Mouse (Mus musculus) ovary, postnatal 14 days (tissue): ENCODE measurements at regions not wholly inside any gene's neighbourhood (a gene's known extent, or its start where the extent isn't known, plus 50 kb on each side); places are given as distances from the start of the nearest gene placed in this dataset.

ENCODE experiments used
- DNase-seq: peaks from one replicate; pipeline ENCODE4 v3.0.0; 2022; ENCODE audit warnings: low spot score

- no peak for DNase-seq
Measured at GRCm38 (mm10) chr7:119384670-119385241, 74.3 kb downstream of the Gp2 start.

- no peak for DNase-seq
Measured at GRCm38 (mm10) chr7:119379935-119380334, 79.2 kb downstream of the Gp2 start.

GRCm38 (mm10) chr7:119364268-119364596 is 94.9 kb downstream of the Gp2 start:
- no peak for DNase-seq

GRCm38 (mm10) chr7:119363552-119364267 is 95.4 kb downstream of the Gp2 start:
- no peak for DNase-seq

- DNase-seq: no peak
Measured at GRCm38 (mm10) chr7:119357338-119357737, 101.7 kb downstream of the Gp2 start.

GRCm38 (mm10) chr7:119356251-119356650 is 102.8 kb downstream of the Gp2 start:
- peak; percentile 1 for DNase-seq

GRCm38 (mm10) chr7:119352571-119352970 is 106.5 kb downstream of the Gp2 start:
- no peak for DNase-seq

- DNase-seq: no peak
Measured at GRCm38 (mm10) chr7:119350641-119351040, 108.4 kb downstream of the Gp2 start.

GRCm38 (mm10) chr7:119343380-119343779 is 115.7 kb downstream of the Gp2 start:
- DNase-seq: no peak

GRCm38 (mm10) chr7:119333102-119333501 is 126.0 kb downstream of the Gp2 start:
- no peak for DNase-seq

GRCm38 (mm10) chr7:119330460-119331109 is 128.5 kb downstream of the Gp2 start:
- no peak for DNase-seq

- DNase-seq: no peak
Measured at GRCm38 (mm10) chr7:119296307-119296706, 111.9 kb upstream of the Gpr139 start.

- DNase-seq: no peak
Measured at GRCm38 (mm10) chr7:119291442-119291841, 107.0 kb upstream of the Gpr139 start.

- no peak for DNase-seq
Measured at GRCm38 (mm10) chr7:119285290-119285689, 100.9 kb upstream of the Gpr139 start.

- no peak for DNase-seq
Measured at GRCm38 (mm10) chr7:119279896-119280661, 95.7 kb upstream of the Gpr139 start.

GRCm38 (mm10) chr7:119272621-119273020 is 88.2 kb upstream of the Gpr139 start:
- DNase-seq: no peak

GRCm38 (mm10) chr7:119271427-119271826 is 87.0 kb upstream of the Gpr139 start:
- no peak for DNase-seq

GRCm38 (mm10) chr7:119270826-119271420 is 86.5 kb upstream of the Gpr139 start:
- no peak for DNase-seq

GRCm38 (mm10) chr7:119258222-119258621 is 73.8 kb upstream of the Gpr139 start:
- no peak for DNase-seq

GRCm38 (mm10) chr7:119256916-119257315 is 72.5 kb upstream of the Gpr139 start:
- no peak for DNase-seq

GRCm38 (mm10) chr7:119252742-119253141 is 68.3 kb upstream of the Gpr139 start:
- no peak for DNase-seq

GRCm38 (mm10) chr7:119251679-119252078 is 67.3 kb upstream of the Gpr139 start:
- DNase-seq: no peak
